In the genomic region with DNA sequence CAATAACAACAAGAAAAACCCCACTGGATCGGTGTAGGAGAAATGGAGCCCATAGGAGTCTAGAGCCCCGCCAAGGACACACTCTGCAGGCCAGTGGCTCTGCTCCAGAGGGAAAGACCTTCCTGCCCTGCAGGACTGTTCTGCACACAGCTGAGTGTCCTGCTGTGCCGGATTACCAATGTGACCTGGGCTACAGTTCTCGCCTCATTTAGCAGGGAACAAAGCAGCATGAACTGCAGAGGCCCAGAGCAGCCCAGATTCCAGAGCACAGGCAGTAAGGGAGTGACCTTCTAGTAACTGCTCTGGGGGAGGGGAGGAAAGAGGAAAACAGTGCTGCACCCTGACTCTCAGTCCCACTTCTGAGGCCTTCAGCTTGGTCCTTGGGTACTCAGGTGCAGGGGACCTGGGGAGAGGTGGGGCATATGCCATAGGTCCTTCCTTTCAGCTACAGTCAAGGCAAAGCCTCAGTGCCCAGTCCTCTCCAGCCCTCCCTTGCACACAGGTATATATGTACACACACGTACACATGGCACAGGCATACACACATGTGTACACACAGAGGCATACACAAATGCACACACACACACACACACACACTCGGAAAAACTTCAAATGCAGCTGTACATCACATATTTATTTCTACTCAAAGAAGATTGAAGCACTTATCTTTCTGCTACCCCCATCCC, we compare ENCODE assay signal across 8 mouse cellular contexts.
DNase-seq lines count a peak whose midpoint lies in the region; ATAC-seq lines count a peak whose summit lies in the region.

No protein-coding gene starts in this region.

- no peak overlapping the region for H3K4me3 ChIP-seq in forebrain, embryonic 12.5 days (replicated peaks)
- no peak overlapping the region for H3K4me3 ChIP-seq in hindbrain, embryonic 16.5 days (ENCODE audit: low read length)
- no peak overlapping the region for H3K4me3 ChIP-seq in midbrain, embryonic 14.5 days (replicated peaks; ENCODE audit: low read depth, low read length)

- peak overlapping the region; percentile 27; the same call in 1 of the 2 replicates for H3K27ac ChIP-seq in forebrain, embryonic 12.5 days
- H3K27ac ChIP-seq in hindbrain, embryonic 16.5 days (ENCODE audit: low read depth, low read length): no peak overlapping the region
- H3K27ac ChIP-seq in midbrain, embryonic 14.5 days (replicated peaks; ENCODE audit: low read depth, low read length): no peak overlapping the region

- H3K36me3 ChIP-seq in forebrain, embryonic 12.5 days (replicated peaks): no peaks in the 10 kb centered on the region
- no peaks in the 10 kb centered on the region for H3K36me3 ChIP-seq in hindbrain, embryonic 16.5 days (ENCODE audit: control insufficient read depth, insufficient read depth, low read length)
- H3K36me3 ChIP-seq in midbrain, embryonic 14.5 days (ENCODE audit: control insufficient read depth, insufficient read depth, low read length): no peaks in the 10 kb centered on the region

- peaks cover 31% of the 10 kb centered on the region for H3K4me1 ChIP-seq in forebrain, embryonic 12.5 days
- H3K4me1 ChIP-seq in hindbrain, embryonic 16.5 days (ENCODE audit: control insufficient read depth, insufficient read depth, low read depth, low read length): peaks cover 5% of the 10 kb centered on the region; the same call in 1 of the 2 replicates
- H3K4me1 ChIP-seq in midbrain, embryonic 14.5 days (ENCODE audit: control insufficient read depth, insufficient read depth, low read length): 0 out of 2 replicates have a peak, but pooled peaks cover 5% of the 10 kb centered on the region

- ATAC-seq in forebrain, embryonic 12.5 days (ENCODE audit: low FRiP score): peak; percentile 68
- peak; percentile 69; the same call in 1 of the 2 replicates for ATAC-seq in hindbrain, embryonic 16.5 days
- no peak for ATAC-seq in midbrain, embryonic 14.5 days (ENCODE audit: low FRiP score, low TSS enrichment)

- peaks cover 8% of the 10 kb centered on the region for H3K9me3 ChIP-seq in forebrain, embryonic 12.5 days
- no peaks in the 10 kb centered on the region for H3K9me3 ChIP-seq in hindbrain, embryonic 16.5 days (ENCODE audit: control insufficient read depth, low read length)
- H3K9me3 ChIP-seq in midbrain, embryonic 14.5 days (ENCODE audit: control insufficient read depth, low read length): no peaks in the 10 kb centered on the region

- H3K4me2 ChIP-seq in forebrain, embryonic 12.5 days: no peak overlapping the region
- no peak overlapping the region for H3K4me2 ChIP-seq in hindbrain, embryonic 16.5 days (ENCODE audit: low read length)
- no peak overlapping the region for H3K4me2 ChIP-seq in midbrain, embryonic 14.5 days (ENCODE audit: low read length)

- H3K9ac ChIP-seq in forebrain, embryonic 12.5 days: no peak overlapping the region
- no peak overlapping the region for H3K9ac ChIP-seq in hindbrain, embryonic 16.5 days (ENCODE audit: low read depth, low read length)
- no peak overlapping the region for H3K9ac ChIP-seq in midbrain, embryonic 14.5 days (replicated peaks; ENCODE audit: low read length)

- no peaks in the 10 kb centered on the region for H3K27me3 ChIP-seq in forebrain, embryonic 12.5 days
- H3K27me3 ChIP-seq in hindbrain, embryonic 16.5 days (replicated peaks; ENCODE audit: control insufficient read depth, insufficient read depth, low read length): no peaks in the 10 kb centered on the region
- H3K27me3 ChIP-seq in midbrain, embryonic 14.5 days (ENCODE audit: control insufficient read depth, insufficient read depth, low read length): no peaks in the 10 kb centered on the region

- 33% methylated on average over 6 of the region's 6 CpGs for WGBS in forebrain, embryonic 12.5 days
- WGBS in hindbrain, embryonic 16.5 days: 43% methylated on average over 6 of the region's 6 CpGs
- 42% methylated on average over 6 of the region's 6 CpGs for WGBS in midbrain, embryonic 14.5 days

- DNase-seq in ovary, adult 18-20 months (ENCODE audit: low spot score): peak; percentile 6
- no peak for DNase-seq in ovary, postnatal 10 days (ENCODE audit: low spot score)
- DNase-seq in midbrain, embryonic 14.5 days: peak; percentile 14
- no peak for DNase-seq in spleen, postnatal 14 days (ENCODE audit: low spot score in 2 of 2)
- DNase-seq in adipocyte (ENCODE audit: low spot score): no peak
- no peak for DNase-seq in urinary bladder, postnatal 14 days (ENCODE audit: low spot score)

Comparison
In these comparisons a context has a peak if more than half of its experiments do, and no peak if none do; other contexts are left out.
1. DNase-seq: peak in ovary, adult 18-20 months (single experiment) and midbrain, embryonic 14.5 days (single experiment); none in ovary, postnatal 10 days (single experiment), spleen, postnatal 14 days (0 of 2), adipocyte (single experiment) and urinary bladder, postnatal 14 days (single experiment).